Mouse (Mus musculus) effector memory CD4-positive, alpha-beta T cell, adult 7 months (primary cell): ENCODE measurements around the gene Rbms2. TPM values are rescaled to one million over a fixed set of nuclear protein-coding genes. Genes with fewer than 3 reads are reported as not detected.

Experiments used
- polyA plus RNA-seq: library from polyadenylated mRNA; unstranded; fragments of 100-300 nt; shearing (Covaris generic); gene quantifications from one replicate; pipeline ENCODE4 v1.2.1, GENCODE M21; 2017

Gene Rbms2
- 32.2 TPM for polyA plus RNA-seq

DNA sequence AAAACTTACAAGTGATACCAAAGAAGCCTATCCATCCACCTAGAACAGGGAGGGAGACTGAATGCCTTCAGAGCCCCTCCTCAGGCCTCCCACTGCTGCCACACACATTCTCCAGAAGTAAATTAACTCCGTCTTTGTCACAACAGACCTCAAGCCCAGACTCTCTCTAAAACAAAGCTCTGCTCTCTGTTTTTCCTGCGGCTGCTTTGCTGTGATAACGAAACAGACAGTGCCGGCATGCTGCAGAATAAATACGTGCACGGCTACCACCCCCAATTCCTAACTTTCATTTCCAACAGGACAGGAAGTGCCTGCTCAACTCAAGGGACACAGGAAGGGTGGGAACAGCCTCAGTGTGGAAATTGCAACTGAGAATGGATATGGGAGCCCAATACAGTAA, at the start of gene Rbms2:
Gene Rbms2, minus strand, starts transcription at position 309 of the 400 bp plus-strand sequence.

DNA sequence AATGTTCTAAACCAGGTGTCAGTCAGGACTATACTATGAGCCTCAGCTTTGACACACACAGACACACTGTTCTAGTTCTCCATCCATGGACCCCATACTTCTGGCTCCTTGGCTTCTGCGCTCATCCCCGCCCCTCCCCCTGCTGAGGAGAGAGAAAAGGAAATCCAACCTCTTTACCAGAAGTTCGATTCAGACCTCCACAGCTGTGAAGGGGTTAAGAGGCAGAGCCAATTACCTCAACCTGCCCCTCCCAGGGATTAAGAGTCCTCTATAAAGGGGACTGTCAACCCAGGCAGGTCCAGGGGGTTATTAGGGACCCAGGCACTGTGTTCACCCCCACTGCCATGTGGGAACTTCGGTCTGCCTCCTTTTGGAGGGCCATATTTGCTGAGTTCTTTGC, 45.4 kb upstream of the Rbms2 start, which contains the start of gene Mip:
Gene Mip, plus strand, starts transcription at position 301 of the 400 bp plus-strand sequence.

DNA sequence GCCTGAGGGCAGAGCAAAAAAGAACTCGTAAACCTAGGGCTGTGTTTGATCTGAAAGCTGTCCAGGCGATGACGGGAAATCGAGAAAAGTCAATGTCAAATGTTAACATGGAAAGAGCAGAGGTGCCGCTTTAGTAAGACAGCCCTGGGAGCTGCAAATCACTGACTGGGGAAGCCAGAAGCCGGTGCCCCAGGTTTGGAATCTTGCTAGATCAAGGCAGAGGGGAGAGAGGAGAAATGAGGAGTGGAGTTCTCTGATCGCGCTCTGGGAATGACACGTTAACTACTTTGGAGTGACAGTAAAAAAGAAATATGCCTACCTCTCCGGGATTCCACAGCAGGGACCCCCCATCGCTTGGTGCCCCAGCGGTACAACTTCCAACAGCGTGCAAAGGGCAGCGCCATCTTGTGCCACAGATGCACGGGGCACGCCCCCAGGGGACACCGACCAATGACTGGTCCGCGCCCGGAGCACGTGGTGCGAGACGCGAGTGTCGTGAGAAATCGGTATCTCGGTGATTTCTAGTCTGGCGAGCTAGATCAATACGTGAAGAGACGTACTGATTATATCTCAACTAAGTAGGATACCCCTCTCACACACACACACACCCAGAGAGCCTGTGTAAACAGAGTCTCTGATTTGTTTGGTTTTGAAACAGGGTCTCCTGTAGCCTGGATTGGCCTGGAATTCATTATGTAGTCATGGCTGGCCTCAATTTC, 31.5 kb upstream of the Rbms2 start, which contains the start of gene Spryd4:
Gene Spryd4, minus strand, starts transcription at position 418 of the 719 bp plus-strand sequence.

DNA sequence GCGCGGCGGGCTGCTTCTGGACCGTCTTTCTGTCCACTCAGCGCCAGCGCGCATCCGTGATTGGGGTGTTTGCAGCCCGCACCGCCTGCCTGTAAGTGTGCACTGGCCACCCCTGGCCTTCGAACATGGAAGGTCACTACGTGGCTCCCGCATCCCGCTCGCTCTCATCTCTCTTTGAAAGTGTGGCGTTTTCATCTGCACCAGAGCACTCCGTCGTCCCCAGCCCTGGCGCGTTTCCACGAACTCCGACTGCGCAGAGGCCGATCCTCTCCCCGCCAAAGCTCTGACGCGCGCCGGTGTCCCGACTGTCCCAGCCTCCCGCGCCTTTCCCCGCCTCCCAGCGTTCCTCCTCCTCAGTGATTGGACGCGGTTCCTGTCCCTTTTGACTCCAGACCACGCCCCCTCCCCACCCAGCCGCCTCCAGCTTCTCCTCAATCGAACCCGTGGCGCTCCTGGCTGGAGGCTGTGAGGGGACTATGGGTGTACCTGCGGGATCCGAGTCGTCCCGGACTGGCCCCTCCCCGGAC, 14.0 kb upstream of the Rbms2 start, which contains the start of gene Gls2:
Gene Gls2, plus strand, starts transcription at position 434 of the 527 bp plus-strand sequence.

DNA sequence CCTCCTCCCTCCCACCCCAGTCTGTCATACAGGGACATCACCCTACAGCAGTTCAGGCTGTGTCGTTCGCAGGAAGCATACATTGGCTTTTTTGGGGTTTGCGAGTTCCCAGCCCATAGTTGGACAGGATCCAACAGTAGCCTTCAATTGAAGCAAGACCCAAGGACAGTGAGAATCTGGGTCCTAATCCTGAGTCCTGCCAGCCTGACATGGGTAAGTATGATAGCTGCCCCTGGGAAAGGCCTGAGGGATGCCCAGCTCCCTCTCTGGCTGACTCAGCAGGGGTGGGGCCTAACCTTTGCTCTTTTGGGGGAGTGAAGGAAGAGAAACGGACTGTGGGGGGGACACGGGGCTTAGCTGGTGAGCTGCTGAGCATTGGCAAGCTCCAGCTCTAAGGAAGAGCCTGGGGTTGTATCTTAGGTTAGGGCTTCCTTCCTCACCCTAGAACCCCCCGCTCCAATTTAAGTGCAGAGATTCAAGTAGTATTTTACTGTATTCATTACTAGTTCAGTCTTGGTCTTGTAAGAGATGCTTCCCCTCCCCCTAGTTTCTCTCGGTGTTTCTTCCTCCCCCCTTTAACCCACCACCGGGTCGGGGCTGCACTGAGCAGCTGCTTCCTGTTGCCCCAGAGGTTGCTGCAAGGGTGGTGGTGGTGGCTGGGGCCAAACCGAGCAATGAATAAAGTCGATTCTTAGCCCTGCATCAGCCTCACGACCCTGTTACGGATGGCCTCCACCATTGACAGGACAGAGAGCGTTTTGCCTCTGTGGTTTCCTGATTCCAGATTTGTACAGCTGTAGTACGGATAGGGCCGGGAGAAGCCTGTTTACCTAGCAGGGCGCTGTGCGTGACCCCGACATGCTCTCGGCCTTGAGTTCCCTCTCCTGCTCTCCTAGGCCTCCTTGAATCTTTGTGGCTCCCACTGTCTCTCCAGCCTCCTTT, 88.3 kb downstream of the Rbms2 start, which contains the start of gene Baz2a:
Gene Baz2a, plus strand, starts transcription at position 14 of the 942 bp plus-strand sequence.

DNA sequence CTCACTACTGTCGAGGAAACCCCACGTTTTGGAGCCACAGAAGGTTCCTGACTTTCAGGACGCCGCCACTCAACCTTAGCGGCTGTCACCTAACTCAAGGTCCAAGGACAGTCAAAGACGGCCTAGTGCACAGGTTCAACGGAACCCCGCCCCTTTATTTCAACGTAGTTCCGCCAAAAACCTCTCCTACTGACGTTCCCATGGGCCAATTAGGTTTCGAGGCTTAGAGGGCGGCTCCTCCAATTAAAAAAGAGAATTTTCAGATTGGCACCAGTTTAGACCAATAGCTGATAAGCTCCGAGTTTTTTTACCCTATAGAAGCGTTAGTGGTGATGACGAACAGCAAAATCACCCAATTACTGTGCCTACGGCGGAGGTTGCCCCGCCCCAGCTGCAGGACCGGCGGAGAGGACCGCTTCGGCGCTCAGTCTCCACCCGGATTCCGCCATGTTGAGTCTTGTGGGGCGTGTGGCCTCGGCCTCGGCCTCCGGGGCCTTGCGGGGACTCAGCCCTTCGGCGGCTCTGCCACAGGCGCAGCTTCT, 97.1 kb downstream of the Rbms2 start, which contains the start of gene Atp5b:
Gene Atp5b, plus strand, starts transcription at position 394 of the 542 bp plus-strand sequence.

Other genes with a start within 250 kb of the Rbms2 start
- not detected for gene Hsd17b6, start 172.7 kb downstream of the Rbms2 start, polyA plus RNA-seq
- 16.9 TPM for gene Prim1, start 165.1 kb downstream of the Rbms2 start, polyA plus RNA-seq
- 411 TPM for gene Naca, start 144.7 kb downstream of the Rbms2 start, polyA plus RNA-seq
- 185 TPM for gene Ptges3, start 121.3 kb downstream of the Rbms2 start, polyA plus RNA-seq
- 1,063 TPM for gene Atp5b, start 97.0 kb downstream of the Rbms2 start, polyA plus RNA-seq
- 47.7 TPM for gene Baz2a, start 88.7 kb downstream of the Rbms2 start, polyA plus RNA-seq
- 2.5 TPM for gene Gls2, start 14.2 kb upstream of the Rbms2 start, polyA plus RNA-seq
- gene Spryd4, start 31.5 kb upstream of the Rbms2 start, polyA plus RNA-seq, result 14.4 TPM
- gene Mip, start 45.5 kb upstream of the Rbms2 start, polyA plus RNA-seq, result not detected
- 11.1 TPM for gene Timeless, start 51.8 kb upstream of the Rbms2 start, polyA plus RNA-seq
- gene Apon, start 73.8 kb upstream of the Rbms2 start, polyA plus RNA-seq, result not detected
- gene Apof, start 88.4 kb upstream of the Rbms2 start, polyA plus RNA-seq, result 0.30 TPM
- 32.4 TPM for gene Stat2, start 90.3 kb upstream of the Rbms2 start, polyA plus RNA-seq
- 0.51 TPM for gene Il23a, start 118.5 kb upstream of the Rbms2 start, polyA plus RNA-seq
- 35.2 TPM for gene Pan2, start 123.0 kb upstream of the Rbms2 start, polyA plus RNA-seq
- gene Cnpy2, start 142.2 kb upstream of the Rbms2 start, polyA plus RNA-seq, result 24.1 TPM
- gene Cs, start 157.4 kb upstream of the Rbms2 start, polyA plus RNA-seq, result 107 TPM
- 32.0 TPM for gene Coq10a, start 188.7 kb upstream of the Rbms2 start, polyA plus RNA-seq
- 3.4 TPM for gene Ankrd52, start 196.8 kb upstream of the Rbms2 start, polyA plus RNA-seq
- 0.74 TPM for gene Slc39a5, start 220.9 kb upstream of the Rbms2 start, polyA plus RNA-seq
- 55.5 TPM for gene Nabp2, start 231.2 kb upstream of the Rbms2 start, polyA plus RNA-seq
- 21.2 TPM for gene Rnf41, start 231.4 kb upstream of the Rbms2 start, polyA plus RNA-seq